Mouse (Mus musculus) lung, adult 2 months (tissue): Measurements from ENCODE around the gene Cracr2b.

Experiments
- CTCF ChIP-seq: fragments of 200-500 bp; IDR thresholded peaks from 2 replicates; pipeline ENCODE4 v1.5.1; 2011; ENCODE audit warnings: mild to moderate bottlenecking, low read length, control low read depth; ENCODE audit not compliant: insufficient read depth
- POLR2A ChIP-seq: fragments of 200-500 bp; IDR thresholded peaks from 2 replicates; pipeline ENCODE4 v1.6.1; 2011; ENCODE audit warnings: low read depth, mild to moderate bottlenecking, control low read depth, low read length, borderline replicate concordance; ENCODE audit errors: extremely low read depth

DNA sequence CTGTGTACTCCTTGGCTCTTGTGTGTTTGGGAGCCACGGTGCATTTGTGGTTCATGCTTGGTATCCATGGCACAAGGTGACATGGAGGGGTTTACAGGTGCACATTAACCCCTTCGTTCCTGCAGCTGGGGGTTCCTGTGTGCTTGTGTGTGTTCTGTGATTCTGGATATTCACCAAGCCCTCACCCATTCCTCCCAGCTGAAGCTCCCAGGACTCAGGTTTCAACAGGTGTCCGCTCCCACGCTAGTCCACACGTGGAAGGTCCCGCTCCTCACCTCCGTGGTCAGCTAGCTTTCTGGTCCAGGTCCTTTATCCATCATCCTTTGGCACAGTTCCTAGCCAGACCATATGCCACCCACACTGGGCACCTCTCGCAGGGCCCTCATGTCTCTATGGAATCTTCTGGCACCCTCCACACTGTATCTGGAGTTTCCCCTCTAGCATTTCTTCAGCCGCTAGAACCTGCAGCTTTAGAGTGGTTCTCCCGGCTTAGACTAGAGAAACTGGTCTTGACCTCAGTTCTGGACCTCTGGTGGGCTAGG is 5.8 kb downstream of the Cracr2b start:
- no peak for TF ChIP-seq POLR2A
- TF ChIP-seq CTCF = no peak
